Mouse (Mus musculus) erythroblast, embryonic 14.5 days (primary cell): Measurements from ENCODE around the gene Pla2g12b.

ENCODE experiments used
- GATA1 ChIP-seq: IDR thresholded peaks from 2 replicates; pipeline ENCODE4 v1.6.1; 2012; ENCODE audit warnings: low read length, inconsistent platforms, mixed read lengths
- TAL1 ChIP-seq: IDR thresholded peaks from 3 replicates; pipeline ENCODE4 v1.6.1; 2012; ENCODE audit warnings: low read length, inconsistent platforms, mixed read lengths

DNA sequence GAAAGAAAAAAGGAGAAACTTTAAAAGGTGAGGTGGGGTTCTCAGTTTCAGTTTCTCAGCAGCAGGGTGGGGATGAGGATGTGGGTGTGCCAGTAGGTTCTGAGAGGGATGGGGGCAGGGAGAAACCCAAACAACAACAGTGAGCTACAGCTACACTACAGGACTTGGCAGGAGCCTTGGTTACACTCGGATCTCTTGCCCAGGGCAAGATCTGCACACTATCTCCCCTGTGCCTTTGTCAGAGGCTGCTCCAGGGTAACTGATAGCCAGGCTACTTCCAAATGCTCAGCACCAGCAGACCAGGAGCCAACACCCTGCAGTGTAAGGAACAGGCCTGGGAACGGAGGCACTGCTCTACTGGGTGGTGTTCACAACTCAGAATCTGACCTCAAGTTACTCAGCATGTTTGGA lies 23.0 kb upstream of the Pla2g12b start:
- no peak for TF ChIP-seq GATA1
- TF ChIP-seq TAL1, result no peak
